Mouse (Mus musculus) intestine, embryonic 15.5 days (tissue): Measurements from ENCODE around the gene Cfap43. TPM values are rescaled to one million over a fixed set of nuclear protein-coding genes. Genes with fewer than 3 reads are reported as not detected.

Experiments
- ATAC-seq: fragments of 200-750 bp; cut with Nextera tagmentation; 2 replicates; pipeline ENCODE4 v1.8.0; 2017; ENCODE audit warnings: moderate TSS enrichment, moderate library complexity
- H3K27ac ChIP-seq: fragments of 300-500 bp; sonication (generic); 2 replicates; pipeline ENCODE4 v1.5.1; 2015; ENCODE audit warnings: mild to moderate bottlenecking, inconsistent platforms
- H3K27me3 ChIP-seq: fragments of 300-500 bp; sonication (generic); replicated peaks from 2 replicates; pipeline ENCODE4 v1.6.1; 2015; ENCODE audit warnings: inconsistent platforms
- H3K36me3 ChIP-seq: fragments of 300-500 bp; sonication (generic); 2 replicates; pipeline ENCODE4 v1.6.1; 2015; ENCODE audit warnings: inconsistent platforms
- H3K4me1 ChIP-seq: fragments of 300-500 bp; sonication (generic); replicated peaks from 2 replicates; pipeline ENCODE4 v1.6.1; 2015; ENCODE audit warnings: inconsistent platforms
- H3K4me2 ChIP-seq: fragments of 300-500 bp; sonication (generic); replicated peaks from 2 replicates; pipeline ENCODE4 v1.6.1; 2015; ENCODE audit warnings: mild to moderate bottlenecking, inconsistent platforms
- H3K4me3 ChIP-seq: fragments of 300-500 bp; sonication (generic); replicated peaks from 2 replicates; pipeline ENCODE4 v1.5.1; 2015; ENCODE audit warnings: inconsistent platforms
- H3K9ac ChIP-seq: fragments of 300-500 bp; sonication (generic); 2 replicates; pipeline ENCODE4 v1.6.1; 2015; ENCODE audit warnings: inconsistent platforms
- H3K9me3 ChIP-seq: fragments of 300-500 bp; sonication (generic); 2 replicates; pipeline ENCODE4 v1.6.1; 2016; ENCODE audit warnings: inconsistent platforms
- WGBS: fragments of 180-500 bp; shearing (Covaris S2); methylation state at CpG from one replicate; pipeline ENCODE4 v1.1.7; 2015; 5-methylcytosine and 5-hydroxymethylcytosine counted together
- polyA plus RNA-seq: library from polyadenylated mRNA; unstranded; fragments of >200 nt; fragmentation: Nextera tagmentation; extraction: Ambion mirVana; gene quantifications from 2 replicates; pipeline ENCODE4 v1.2.1, GENCODE M21; 2015

Cfap43 gene
- polyA plus RNA-seq, 1 experiment from 2014 or later, result 0.11 TPM

- no peaks in the 10 kb centered on the region for H3K27me3 ChIP-seq
- no peak overlapping the region for H3K27ac ChIP-seq
- no peaks in the 10 kb centered on the region for H3K9me3 ChIP-seq
- no peak for ATAC-seq
- no peak overlapping the region for H3K4me3 ChIP-seq
- no peak overlapping the region for H3K4me2 ChIP-seq
- H3K36me3 ChIP-seq, result no peaks in the 10 kb centered on the region
- H3K4me1 ChIP-seq, result no peaks in the 10 kb centered on the region
- H3K9ac ChIP-seq, result no peak overlapping the region
- WGBS, result 79% methylated on average over 5 of the region's 5 CpGs
Measured at GRCm38 (mm10) chr19:47750391-47750790, 168.7 kb downstream of the Cfap43 start.

GRCm38 (mm10) chr19:47748950-47749349 lies 170.1 kb downstream of the Cfap43 start:
- Histone ChIP-seq H3K36me3 (no peaks in the 10 kb centered on the region), H3K9ac (no peak overlapping the region), H3K27me3 (no peaks in the 10 kb centered on the region), H3K4me1 (no peaks in the 10 kb centered on the region), H3K9me3 (no peaks in the 10 kb centered on the region), H3K4me2 (no peak overlapping the region), H3K27ac (no peak overlapping the region), H3K4me3 (no peak overlapping the region)
- ATAC-seq, result no peak
- 82% methylated on average over 2 of the region's 2 CpGs for WGBS

- no peak for ATAC-seq
Measured at GRCm38 (mm10) chr19:47747072-47747471, 172.0 kb downstream of the Cfap43 start.

GRCm38 (mm10) chr19:47731931-47732330 lies 187.2 kb downstream of the Cfap43 start:
- Histone ChIP-seq H3K27ac (peak overlapping the region; percentile 93), H3K4me2 (peak overlapping the region; percentile 54), H3K9me3 (no peaks in the 10 kb centered on the region), H3K9ac (peak overlapping the region; percentile 65), H3K4me3 (peak overlapping the region; percentile 59), H3K36me3 (peaks cover 24% of the 10 kb centered on the region), H3K27me3 (no peaks in the 10 kb centered on the region), H3K4me1 (no peaks in the 10 kb centered on the region)
- 1% methylated on average over 12 of the region's 15 CpGs for WGBS
- peak; percentile 36; the same call in 1 of the 2 replicates for ATAC-seq

More at GRCm38 (mm10) chr19:47747072-47747471, 172.0 kb downstream of the Cfap43 start:
- WGBS, result 90% methylated on average over 2 of the region's 2 CpGs
- no peak overlapping the region for H3K4me2 ChIP-seq
- H3K27me3 ChIP-seq, result no peaks in the 10 kb centered on the region
- H3K4me3 ChIP-seq, result no peak overlapping the region
- no peaks in the 10 kb centered on the region for H3K9me3 ChIP-seq
- H3K9ac ChIP-seq, result no peak overlapping the region
- H3K36me3 ChIP-seq, result no peaks in the 10 kb centered on the region
- no peak overlapping the region for H3K27ac ChIP-seq
- no peaks in the 10 kb centered on the region for H3K4me1 ChIP-seq

- Histone ChIP-seq H3K4me2 (peak within 1 kb of the TSS; percentile 76), H3K9ac (peak within 1 kb of the TSS; percentile 76), H3K36me3 (peaks cover 22% of the 10 kb centered on the region), H3K27me3 (no peaks in the 10 kb centered on the region), H3K9me3 (no peaks in the 10 kb centered on the region), H3K4me3 (peak within 1 kb of the TSS; percentile 59), H3K27ac (peak within 1 kb of the TSS; percentile 93), H3K4me1 (no peaks in the 10 kb centered on the region)
- under 1% methylated on average over 65 of the region's 72 CpGs for WGBS
- ATAC-seq, result peak; percentile 98
Measured at GRCm38 (mm10) chr19:47731071-47731881, 187.8 kb downstream of the Cfap43 start, which contains the start of gene Sfr1. Sfr1 (plus strand) TSS chr19:47731682.

GRCm38 (mm10) chr19:47730691-47731070 lies 188.4 kb downstream of the Cfap43 start:
- H3K4me1 ChIP-seq, result no peaks in the 10 kb centered on the region
- peak overlapping the region; percentile 76 for H3K4me2 ChIP-seq
- WGBS, result under 1% methylated on average over 12 of the region's 12 CpGs
- H3K27ac ChIP-seq, result peak overlapping the region; percentile 93
- ATAC-seq, result peak; percentile 78
- peak overlapping the region; percentile 76 for H3K9ac ChIP-seq
- H3K27me3 ChIP-seq, result no peaks in the 10 kb centered on the region
- peaks cover 19% of the 10 kb centered on the region for H3K36me3 ChIP-seq
- H3K4me3 ChIP-seq, result peak overlapping the region; percentile 59
- H3K9me3 ChIP-seq, result no peaks in the 10 kb centered on the region

GRCm38 (mm10) chr19:47725643-47726140 lies 193.4 kb downstream of the Cfap43 start:
- ATAC-seq, result no peak
- Histone ChIP-seq H3K36me3 (no peaks in the 10 kb centered on the region), H3K9ac (no peak overlapping the region), H3K27ac (no peak overlapping the region), H3K27me3 (no peaks in the 10 kb centered on the region), H3K4me2 (no peak overlapping the region), H3K4me1 (0 out of 2 replicates have a peak, but pooled peaks cover 5% of the 10 kb centered on the region), H3K9me3 (no peaks in the 10 kb centered on the region), H3K4me3 (no peak overlapping the region)
- WGBS, result 80% methylated on average over 7 of the region's 7 CpGs

GRCm38 (mm10) chr19:47724903-47725302 lies 194.2 kb downstream of the Cfap43 start:
- H3K4me2 ChIP-seq, result no peak overlapping the region
- H3K4me3 ChIP-seq, result no peak overlapping the region
- no peak overlapping the region for H3K9ac ChIP-seq
- no peaks in the 10 kb centered on the region for H3K36me3 ChIP-seq
- no peak for ATAC-seq
- H3K4me1 ChIP-seq, result 0 out of 2 replicates have a peak, but pooled peaks cover 5% of the 10 kb centered on the region
- 66% methylated on average over 4 of the region's 4 CpGs for WGBS
- no peaks in the 10 kb centered on the region for H3K9me3 ChIP-seq
- H3K27ac ChIP-seq, result no peak overlapping the region
- H3K27me3 ChIP-seq, result no peaks in the 10 kb centered on the region

- Histone ChIP-seq H3K36me3 (no peaks in the 10 kb centered on the region), H3K27me3 (no peaks in the 10 kb centered on the region), H3K9me3 (no peaks in the 10 kb centered on the region), H3K4me3 (no peak overlapping the region), H3K4me2 (no peak overlapping the region), H3K9ac (no peak overlapping the region), H3K27ac (no peak overlapping the region), H3K4me1 (0 out of 2 replicates have a peak, but pooled peaks cover 5% of the 10 kb centered on the region)
- 29% methylated on average over 6 of the region's 6 CpGs for WGBS
- no peak for ATAC-seq
Measured at GRCm38 (mm10) chr19:47722471-47722870, 196.6 kb downstream of the Cfap43 start.

GRCm38 (mm10) chr19:47719147-47719546 lies 199.9 kb downstream of the Cfap43 start:
- Histone ChIP-seq H3K4me1 (0 out of 2 replicates have a peak, but pooled peaks cover 5% of the 10 kb centered on the region), H3K27ac (no peak overlapping the region), H3K36me3 (no peaks in the 10 kb centered on the region), H3K4me3 (no peak overlapping the region), H3K9ac (no peak overlapping the region), H3K4me2 (no peak overlapping the region), H3K9me3 (no peaks in the 10 kb centered on the region), H3K27me3 (no peaks in the 10 kb centered on the region)
- WGBS, result 88% methylated on average over 3 of the region's 3 CpGs
- ATAC-seq, result no peak

- no peak overlapping the region for H3K4me2 ChIP-seq
- no peak overlapping the region for H3K27ac ChIP-seq
- H3K9ac ChIP-seq, result no peak overlapping the region
- no peaks in the 10 kb centered on the region for H3K4me1 ChIP-seq
- H3K27me3 ChIP-seq, result no peaks in the 10 kb centered on the region
- WGBS, result 64% methylated on average over 2 of the region's 2 CpGs
- no peak overlapping the region for H3K4me3 ChIP-seq
- no peak for ATAC-seq
- no peaks in the 10 kb centered on the region for H3K36me3 ChIP-seq
- no peaks in the 10 kb centered on the region for H3K9me3 ChIP-seq
Measured at GRCm38 (mm10) chr19:47716144-47716543, 202.9 kb downstream of the Cfap43 start.

- WGBS, result 66% methylated on average over 9 of the region's 9 CpGs
Measured at GRCm38 (mm10) chr19:47713457-47713856, 205.6 kb downstream of the Cfap43 start.

More at GRCm38 (mm10) chr19:47713457-47713856, 205.6 kb downstream of the Cfap43 start:
- Histone ChIP-seq H3K36me3 (no peaks in the 10 kb centered on the region), H3K4me1 (no peaks in the 10 kb centered on the region), H3K4me3 (no peak overlapping the region), H3K9ac (no peak overlapping the region), H3K27ac (no peak overlapping the region), H3K9me3 (no peaks in the 10 kb centered on the region), H3K27me3 (no peaks in the 10 kb centered on the region), H3K4me2 (no peak overlapping the region)
- ATAC-seq, result no peak
